Mouse (Mus musculus) CH12.LX (cell line): ENCODE data around the gene Mtmr10. TPM values are rescaled to one million over a fixed set of nuclear protein-coding genes. Genes with fewer than 3 reads are reported as not detected.

Experiments
- DNase-seq: peaks from one replicate; pipeline ENCODE4 v3.0.0-alpha.2; 2013; ENCODE audit errors: extremely low read depth
- H3K27ac ChIP-seq: 2 replicates; pipeline ENCODE4 v1.5.1; 2012; ENCODE audit warnings: low read depth, mild to moderate bottlenecking, control low read depth, moderate library complexity; ENCODE audit not compliant: insufficient read depth
- H3K27me3 ChIP-seq: replicated peaks from 2 replicates; pipeline ENCODE3; 2012; ENCODE audit warnings: inconsistent platforms
- H3K36me3 ChIP-seq, 2 experiments: replicated peaks in 1 of 2; 2 replicates each; pipeline versions ENCODE3 to v1.6.1; 2012; ENCODE audit warnings: inconsistent platforms in 1 of 2, low read length in 1 of 2, mild to moderate bottlenecking in 1 of 2, mixed read lengths in 1 of 2, moderate library complexity in 1 of 2; ENCODE audit not compliant: control insufficient read depth in 1 of 2, insufficient read depth in 1 of 2
- H3K4me1 ChIP-seq, 2 experiments: 2 replicates each; pipeline ENCODE4 v1.6.1; 2012; ENCODE audit warnings: inconsistent platforms in 1 of 2, moderate library complexity in 1 of 2; ENCODE audit not compliant: insufficient read depth in 2 of 2, control insufficient read depth in 1 of 2
- H3K4me2 ChIP-seq: 2 replicates; pipeline ENCODE4 v1.6.1; 2012; ENCODE audit warnings: low read depth, mild to moderate bottlenecking, control low read depth; ENCODE audit not compliant: poor library complexity, insufficient read depth, severe bottlenecking
- H3K4me3 ChIP-seq, 3 experiments: fragments of 150-350 bp in 1 of 3; sonication (generic) in 1 of 3; replicated peaks in 1 of 3; 2 replicates each; pipeline versions ENCODE3 to v1.5.1; 2011 to 2012; ENCODE audit warnings: low read depth in 2 of 3, low read length in 2 of 3, mild to moderate bottlenecking in 2 of 3, moderate library complexity in 2 of 3, control low read depth in 1 of 3, improper control_type of control experiment in 1 of 3, inconsistent platforms in 1 of 3, mixed read lengths in 1 of 3; ENCODE audit not compliant: poor library complexity in 1 of 3
- H3K79me2 ChIP-seq: replicated peaks from 2 replicates; pipeline ENCODE4 v1.6.1; 2012; ENCODE audit warnings: mild to moderate bottlenecking, moderate library complexity; ENCODE audit not compliant: control insufficient read depth, poor library complexity, insufficient read depth, severe bottlenecking; ENCODE audit errors: extremely low read depth
- H3K9ac ChIP-seq: 2 replicates; pipeline ENCODE4 v1.6.1; 2012; ENCODE audit warnings: low read depth, mild to moderate bottlenecking, control low read depth, moderate library complexity; ENCODE audit not compliant: insufficient read depth
- H3K9me3 ChIP-seq: replicated peaks from 2 replicates; pipeline ENCODE3; 2012; ENCODE audit warnings: low read length, inconsistent platforms, mixed read lengths
- E2F4 ChIP-seq: IDR thresholded peaks from 2 replicates; pipeline ENCODE4 v1.6.1; 2011; ENCODE audit warnings: low read depth, low read length, improper control_type of control experiment; ENCODE audit not compliant: insufficient replicate concordance
- EP300 ChIP-seq: IDR thresholded peaks from 2 replicates; pipeline ENCODE4 v1.6.1; 2011; ENCODE audit warnings: low read length, improper control_type of control experiment
- ETS1 ChIP-seq: conservative IDR thresholded peaks from 2 replicates; pipeline ENCODE4 v1.6.1; 2012; ENCODE audit warnings: low read depth, mild to moderate bottlenecking, inconsistent platforms, low read length, improper control_type of control experiment, moderate library complexity
- GABPA ChIP-seq: IDR thresholded peaks from 2 replicates; pipeline ENCODE4 v1.6.1; 2012; ENCODE audit warnings: low read depth, low read length, improper control_type of control experiment, inconsistent platforms; ENCODE audit not compliant: insufficient replicate concordance
- JUN ChIP-seq: IDR thresholded peaks from 2 replicates; pipeline ENCODE4 v1.6.1; 2011; ENCODE audit warnings: low read depth, mild to moderate bottlenecking, low read length, improper control_type of control experiment, moderate library complexity; ENCODE audit not compliant: insufficient read depth
- KAT2A ChIP-seq: IDR thresholded peaks from 2 replicates; pipeline ENCODE4 v1.6.1; 2012; ENCODE audit warnings: low read length, improper control_type of control experiment, inconsistent platforms; ENCODE audit not compliant: insufficient replicate concordance
- MAFK ChIP-seq: IDR thresholded peaks from 2 replicates; pipeline ENCODE4 v1.6.1; 2011; ENCODE audit warnings: low read length, improper control_type of control experiment; ENCODE audit not compliant: insufficient replicate concordance
- MAX ChIP-seq: IDR thresholded peaks from 2 replicates; pipeline ENCODE4 v1.6.1; 2011; ENCODE audit warnings: low read length, improper control_type of control experiment
- NRF1 ChIP-seq: IDR thresholded peaks from 2 replicates; pipeline ENCODE4 v1.6.1; 2014; ENCODE audit warnings: low read depth, mild to moderate bottlenecking, inconsistent platforms, low read length, improper control_type of control experiment, moderate library complexity
- POLR2A ChIP-seq: IDR thresholded peaks from 2 replicates; pipeline ENCODE4 v1.6.1; 2011; ENCODE audit warnings: low read depth, mild to moderate bottlenecking, improper control_type of control experiment, low read length
- POLR2AphosphoS2 ChIP-seq: IDR thresholded peaks from 2 replicates; pipeline ENCODE4 v1.6.1; 2011; ENCODE audit warnings: low read depth, low read length, improper control_type of control experiment
- RCOR1 ChIP-seq: conservative IDR thresholded peaks from 2 replicates; pipeline ENCODE4 v1.6.1; 2012; ENCODE audit warnings: low read depth, mild to moderate bottlenecking, inconsistent platforms, low read length, improper control_type of control experiment
- TBP ChIP-seq: conservative IDR thresholded peaks from 2 replicates; pipeline ENCODE4 v1.6.1; 2011; ENCODE audit warnings: low read depth, low read length, improper control_type of control experiment
- USF1 ChIP-seq: IDR thresholded peaks from 2 replicates; pipeline ENCODE4 v1.6.1; 2014; ENCODE audit warnings: low read depth, mild to moderate bottlenecking, inconsistent platforms, low read length, improper control_type of control experiment
- USF2 ChIP-seq: conservative IDR thresholded peaks from 2 replicates; pipeline ENCODE4 v1.6.1; 2011; ENCODE audit warnings: low read depth, low read length, improper control_type of control experiment
- ZMIZ1 ChIP-seq: IDR thresholded peaks from 2 replicates; pipeline ENCODE4 v1.6.1; 2012; ENCODE audit warnings: low read depth, mild to moderate bottlenecking, inconsistent platforms, low read length, improper control_type of control experiment
- ZNF384 ChIP-seq: IDR thresholded peaks from 2 replicates; pipeline ENCODE4 v1.6.1; 2012; ENCODE audit warnings: low read depth, low read length, improper control_type of control experiment, inconsistent platforms
- dilution Hi-C: fragments of 300-500 bp; cut with MboI; formaldehyde crosslinking; loops from 2 replicates; pipeline ENCODE4 v1.14.3; 2020; ENCODE audit warnings: low sequenced_read_pairs; ENCODE audit not compliant: extremely low pct_unique_long_range_greater_than_20kb, extremely low pct_ligation_motif_present
- in situ Hi-C: fragments of 300-500 bp; cut with MboI; formaldehyde crosslinking; loops from 3 replicates; pipeline ENCODE4 v1.14.3; 2019; ENCODE audit warnings: low sequenced_read_pairs, low pct_ligation_motif_present, low pct_unique_long_range_greater_than_20kb, mixed read lengths
- polyA plus RNA-seq: library from polyadenylated mRNA; unstranded; fragments of >175 nt; gene quantifications from 2 replicates; pipeline ENCODE4 v1.2.1, GENCODE M21; 2012; ENCODE audit warnings: low read depth; ENCODE audit not compliant: insufficient read length
- total RNA-seq, 2 experiments: library from RNA; depleted of rRNA; stranded (reverse); fragments of 300-350 nt in 1 of 2; fragments of >200 nt in 1 of 2; gene quantifications; 2 replicates each; pipeline ENCODE4 v1.2.3; 2012 to 2014

The Mtmr10 gene
- total and polyA plus RNA-seq, 3 experiments, result 1.8 to 2.1 (median 2.0) TPM

DNA sequence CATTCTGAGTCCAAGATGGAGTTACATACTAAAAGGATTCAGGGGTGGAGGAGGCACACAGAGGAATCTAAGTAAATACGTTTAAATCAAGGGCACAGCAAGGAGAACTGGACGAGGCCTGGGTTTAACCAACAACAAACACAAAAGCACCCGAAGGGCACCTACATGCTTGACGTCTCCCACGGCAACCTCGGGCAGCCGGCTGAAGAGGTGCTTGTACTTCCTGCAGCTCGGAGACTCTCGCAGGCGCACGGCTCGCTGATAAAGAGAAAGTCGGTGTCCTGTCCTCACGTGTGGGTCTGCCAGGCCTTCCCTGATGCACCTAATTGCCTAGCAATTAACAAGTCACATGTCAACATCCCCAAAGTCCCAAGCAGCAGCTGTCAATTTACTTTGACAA, 66.8 kb downstream of the Mtmr10 start:
- in situ Hi-C loops (no loop called here), dilution Hi-C loops (no loop called here)
- Histone ChIP-seq H3K79me2 (no peaks in the 10 kb centered on the region), H3K27me3 (no peaks in the 10 kb centered on the region), H3K4me1 (peaks cover 0 to 8% of the 10 kb centered on the region in 2 experiments; a peak in 1 of 4 replicates), H3K36me3 (peaks cover 43 to 75% of the 10 kb centered on the region in 2 experiments), H3K9me3 (no peaks in the 10 kb centered on the region), H3K4me3 (no peak overlapping the region), H3K27ac (no peak overlapping the region), H3K4me2 (no peak overlapping the region), H3K9ac (no peak overlapping the region)
- DNase-seq, result no peak
- TF ChIP-seq POLR2A, result no peak

DNA sequence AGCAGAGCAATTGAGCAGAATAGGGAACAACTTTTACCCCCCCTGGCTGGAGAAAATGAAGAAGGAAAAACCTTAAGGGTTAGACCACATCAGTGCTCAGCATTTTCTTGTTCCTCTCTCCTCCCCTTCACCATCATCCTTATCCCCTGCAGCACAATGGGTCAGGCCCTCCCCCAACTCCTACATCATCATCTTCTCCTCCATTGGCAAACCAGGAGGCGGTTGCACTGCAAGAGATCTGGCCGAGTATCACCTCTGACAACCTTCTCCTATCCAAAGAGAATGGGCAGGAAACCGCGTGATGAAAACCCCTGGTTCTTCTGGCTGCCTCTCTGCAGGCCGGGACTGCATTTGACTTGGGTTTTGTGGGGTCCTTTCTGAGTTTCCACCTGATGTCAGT, 69.2 kb downstream of the Mtmr10 start:
- no peak for TF ChIP-seq E2F4
- no peak for TF ChIP-seq GABPA
- no peak for TF ChIP-seq POLR2AphosphoS2
- no peak for TF ChIP-seq USF1
- no peak for TF ChIP-seq MAX
- no peak for TF ChIP-seq ZMIZ1
- no peak for TF ChIP-seq NRF1
- no peak for TF ChIP-seq ZNF384
- TF ChIP-seq USF2, result no peak
- no peak for TF ChIP-seq TBP
- TF ChIP-seq ETS1, result no peak
- no peak for TF ChIP-seq RCOR1
- TF ChIP-seq MAFK, result no peak
- TF ChIP-seq JUN, result no peak
- no peak for TF ChIP-seq EP300
- no peak for TF ChIP-seq KAT2A
- Histone ChIP-seq H3K4me2 (no peak overlapping the region), H3K4me1 (peaks cover 3 to 19% of the 10 kb centered on the region in 2 experiments; a peak in 1 of 4 replicates), H3K4me3 (no peak overlapping the region), H3K36me3 (peaks cover 32 to 70% of the 10 kb centered on the region in 2 experiments), H3K9ac (no peak overlapping the region), H3K9me3 (no peaks in the 10 kb centered on the region), H3K79me2 (no peaks in the 10 kb centered on the region), H3K27ac (no peak overlapping the region), H3K27me3 (no peaks in the 10 kb centered on the region)
- DNase-seq, result no peak
- in situ Hi-C loops (no loop called here), dilution Hi-C loops (no loop called here)
